Mouse (Mus musculus) frontal cortex, postnatal 10 days (tissue): ENCODE results near the gene Wdr19.

Experiments
- DNase-seq, 2 experiments: peaks; one replicate each; pipeline ENCODE4 v3.0.0; 2022; ENCODE audit warnings: low spot score in 2 of 2, mixed read lengths in 1 of 2

Gene Wdr19

DNA sequence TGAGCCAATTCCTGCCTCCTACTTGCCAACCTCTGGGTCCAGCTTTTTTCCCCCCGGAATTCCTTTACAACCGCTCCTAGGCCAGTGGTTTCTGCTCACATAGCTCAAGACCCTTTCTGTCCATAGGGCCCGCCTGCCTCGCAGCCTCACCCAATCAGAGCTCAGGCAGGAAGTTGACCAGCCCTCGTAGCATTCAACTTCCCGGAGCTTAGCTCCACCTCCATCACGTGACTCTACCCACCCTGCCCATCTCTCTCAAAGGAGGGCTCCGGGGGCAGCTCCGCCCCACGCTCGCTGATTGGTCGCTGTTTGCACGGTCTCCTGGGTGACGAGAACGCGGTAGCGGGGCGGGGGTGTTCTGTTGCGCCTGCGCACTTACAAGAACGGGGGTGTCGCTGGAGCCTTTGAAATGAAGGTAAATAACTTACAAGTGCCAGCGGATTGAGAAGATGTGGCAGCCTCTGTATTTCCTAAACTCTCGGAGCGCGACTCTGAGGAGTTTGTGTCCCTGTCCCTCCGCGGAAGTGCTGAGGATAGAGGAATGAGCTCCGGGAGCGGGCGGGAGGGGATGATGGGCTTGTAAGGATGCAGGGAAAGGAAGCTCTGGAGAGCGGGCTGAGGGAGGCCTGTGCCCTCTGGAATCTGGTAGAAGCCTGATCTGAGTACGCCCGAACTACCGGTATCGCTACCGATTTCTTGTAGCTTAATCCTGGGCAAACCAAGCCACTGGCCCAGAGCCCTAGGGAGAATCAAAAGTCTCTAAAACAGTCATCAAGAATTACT is at the start of gene Wdr19:
TSS of gene Wdr19 (plus strand) at position 351 of the 783 bp plus-strand sequence.
- DNase-seq = peak; percentile 99

DNA sequence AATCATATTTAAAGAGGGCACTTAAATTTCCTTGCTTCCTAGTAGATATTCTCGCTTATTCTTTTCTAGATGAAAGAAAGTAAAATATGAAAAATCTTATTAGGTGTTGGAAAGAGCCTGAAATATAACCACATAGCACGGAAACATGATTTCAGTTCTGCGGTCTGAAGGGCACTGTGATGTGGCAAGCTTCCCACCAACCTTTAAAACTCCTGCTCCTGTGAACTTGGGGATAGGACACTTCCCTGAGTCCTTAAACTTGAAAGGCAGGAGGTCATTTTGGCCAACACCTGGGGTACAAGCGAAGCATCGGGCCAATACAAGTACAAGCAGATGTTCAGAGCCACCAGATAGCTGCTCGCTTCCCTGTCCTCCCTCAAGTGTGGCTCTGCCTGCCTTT is 49.8 kb upstream of the Wdr19 start:
- DNase-seq = no peak

DNA sequence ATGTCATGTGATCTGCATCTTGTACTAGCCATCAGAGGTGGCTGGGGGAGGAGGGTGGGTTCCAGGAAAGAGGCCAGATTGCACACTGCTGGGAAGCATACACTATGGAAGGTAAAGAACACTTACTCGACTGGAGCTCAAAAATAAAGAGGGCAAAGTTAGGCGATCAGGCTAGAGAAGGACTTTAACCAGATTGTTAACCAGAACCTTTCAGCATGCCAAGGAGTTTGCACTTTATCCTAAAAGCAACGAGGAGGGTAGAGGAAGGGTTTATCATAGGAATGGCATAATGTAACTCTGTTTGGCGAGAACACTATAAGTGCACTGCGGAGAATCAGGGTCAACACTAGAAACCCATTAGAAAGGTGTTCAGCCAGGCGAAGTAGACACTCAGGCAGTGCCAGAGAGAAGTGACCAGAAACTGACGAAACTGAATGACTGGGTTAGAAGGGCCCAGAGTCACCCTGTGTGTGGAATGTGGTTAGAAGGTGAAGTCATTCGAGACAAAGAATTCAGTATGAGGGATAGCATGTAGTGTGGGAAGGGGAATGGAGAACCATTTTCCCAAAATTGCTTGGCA is 49.0 kb upstream of the Wdr19 start:
- DNase-seq = no peak

DNA sequence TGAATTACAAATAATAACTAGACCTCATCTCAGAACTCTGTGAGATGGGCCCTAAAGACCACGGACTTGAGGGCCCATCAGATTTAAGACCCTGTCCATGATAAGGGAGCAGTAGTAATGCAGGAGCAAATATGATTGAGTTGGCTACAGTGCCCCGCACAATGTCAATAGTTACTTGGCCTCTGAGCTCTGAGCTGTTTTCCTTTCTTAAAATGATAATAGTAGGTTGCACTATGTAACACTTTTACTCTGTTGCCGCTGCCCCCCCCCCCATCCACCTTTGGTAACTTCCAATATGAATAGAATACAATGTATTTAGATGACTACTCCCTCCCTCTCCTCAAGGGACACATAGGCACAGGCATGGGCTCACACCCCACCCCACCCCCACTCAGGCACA is 48.2 kb upstream of the Wdr19 start:
- no peak for DNase-seq

DNA sequence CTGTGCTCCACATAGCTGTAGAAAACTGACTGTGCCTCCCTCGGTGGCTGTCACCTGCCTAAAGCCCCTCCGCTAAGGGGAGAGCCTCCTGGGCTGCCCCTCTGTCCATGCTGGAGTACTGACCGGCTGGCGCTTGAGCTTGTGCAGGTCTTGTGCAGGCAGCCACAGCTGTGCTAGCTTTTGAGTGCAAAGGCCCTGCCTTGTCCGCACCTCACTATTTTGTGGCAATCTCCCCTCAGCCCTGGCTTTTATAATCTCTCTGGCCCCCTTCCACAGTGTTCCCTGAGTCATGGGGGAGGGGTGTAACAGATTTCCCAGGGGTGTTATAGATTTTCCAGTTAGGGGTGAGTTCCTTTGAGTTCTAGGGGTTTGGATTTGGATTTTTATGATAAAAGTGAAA is 47.7 kb upstream of the Wdr19 start:
- no peak for DNase-seq

DNA sequence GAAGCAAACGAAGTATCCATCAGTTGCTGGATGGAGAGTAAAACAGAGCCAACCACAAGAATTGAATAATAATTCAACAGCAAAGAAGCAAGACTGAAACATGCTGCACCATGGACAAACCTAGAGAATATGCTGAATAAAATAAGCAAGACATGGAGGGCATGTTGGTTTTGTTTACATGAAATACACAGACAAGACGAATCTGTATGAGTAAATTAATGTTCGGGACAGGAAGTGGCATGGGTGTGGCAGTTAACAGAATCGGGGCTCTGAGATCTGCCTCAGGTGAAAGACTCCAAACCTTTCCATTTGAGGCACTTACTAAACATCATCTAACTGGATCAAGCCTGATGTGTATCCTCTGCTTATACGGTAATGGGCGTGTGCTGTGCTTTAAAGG is 45.2 kb upstream of the Wdr19 start:
- no peak for DNase-seq

DNA sequence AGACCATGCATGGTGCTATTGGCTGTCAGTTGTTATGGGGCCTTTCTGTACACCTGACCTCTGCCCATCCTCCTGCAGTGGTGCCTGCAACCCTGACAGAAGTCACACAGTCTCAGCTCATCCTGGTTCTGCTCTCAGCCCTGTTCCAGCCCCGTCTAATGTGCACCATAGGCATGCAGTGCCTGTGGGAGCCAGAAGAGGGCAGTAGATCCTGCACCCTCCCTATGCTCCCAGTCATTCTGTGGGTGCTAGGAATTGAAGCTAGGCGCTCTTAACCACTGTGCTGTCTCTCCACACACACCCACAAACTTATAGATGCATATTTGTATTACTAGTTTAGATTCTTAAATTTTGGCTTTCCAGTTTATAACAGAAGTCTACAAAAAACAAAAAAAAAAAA is 42.6 kb upstream of the Wdr19 start:
- DNase-seq = no peak

DNA sequence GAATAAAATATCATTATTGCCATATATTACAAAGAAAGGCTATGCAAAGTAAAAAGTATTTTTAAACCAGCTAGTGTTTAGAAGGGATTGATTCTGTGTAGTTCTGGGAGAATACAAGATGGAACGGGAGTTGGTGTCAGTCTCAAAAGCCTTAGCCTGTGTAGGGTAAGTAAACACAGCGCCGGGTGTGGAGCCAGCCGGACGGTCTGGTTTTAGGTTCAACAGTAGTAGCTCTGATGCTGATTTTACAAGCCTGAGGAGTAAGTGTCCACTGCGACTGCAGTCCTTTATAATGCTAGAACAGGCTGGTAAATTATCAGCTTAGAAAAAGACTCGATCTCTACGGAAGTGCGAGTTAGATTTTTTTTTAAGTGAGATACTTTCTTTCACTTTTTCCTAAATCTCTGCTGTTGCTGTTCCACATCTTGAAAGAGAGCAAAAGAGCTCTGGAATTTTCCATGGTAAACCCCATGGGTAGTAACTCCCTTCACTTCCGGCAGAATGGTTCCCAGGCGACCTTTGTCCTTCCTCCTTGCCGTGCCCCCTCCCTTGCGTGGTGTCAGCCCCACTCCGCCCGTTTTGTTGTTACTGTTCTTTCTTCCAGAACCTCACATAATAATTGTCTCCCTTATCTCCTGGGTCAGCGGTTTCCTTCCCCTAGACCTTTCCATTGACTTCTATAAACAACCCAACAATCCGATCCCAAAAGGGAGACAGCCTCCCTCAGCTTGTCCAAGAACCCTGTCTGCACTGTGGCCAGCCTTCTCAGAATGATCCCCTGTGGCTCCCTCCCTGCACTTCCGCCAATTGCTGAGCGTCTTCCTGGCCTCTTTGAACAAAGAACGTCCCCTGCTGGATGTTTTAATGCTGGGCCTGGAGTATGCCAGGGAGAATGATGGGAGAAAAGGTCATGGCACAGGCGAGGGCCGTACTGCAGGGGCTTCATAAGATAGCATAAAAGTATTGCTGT is 41.8 kb upstream of the Wdr19 start:
- no peak for DNase-seq

DNA sequence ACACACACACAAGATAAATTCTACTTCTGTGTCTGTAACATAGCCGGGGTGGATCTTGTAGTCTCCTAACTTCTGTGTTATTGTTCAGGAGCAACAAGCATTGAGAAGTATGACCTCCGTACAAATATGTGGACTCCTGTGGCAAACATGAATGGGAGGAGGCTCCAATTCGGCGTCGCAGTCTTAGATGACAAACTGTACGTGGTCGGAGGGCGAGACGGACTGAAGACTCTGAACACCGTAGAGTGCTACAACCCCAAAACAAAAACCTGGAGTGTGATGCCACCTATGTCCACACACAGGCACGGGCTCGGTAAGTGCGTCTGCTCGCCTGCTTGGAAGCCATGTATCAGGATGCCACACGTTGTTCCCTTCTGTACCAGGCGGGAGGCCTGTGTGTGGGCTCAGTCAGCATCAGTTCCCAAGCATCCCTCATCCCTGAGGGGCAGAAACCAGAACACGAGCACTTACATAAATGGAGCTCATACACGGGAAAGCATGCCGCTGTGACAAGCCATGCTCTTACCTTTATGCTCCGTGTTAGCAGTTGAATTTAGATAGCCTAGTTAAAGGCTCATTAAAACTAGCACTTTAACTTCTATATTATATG is 40.7 kb upstream of the Wdr19 start:
- DNase-seq = no peak

DNA sequence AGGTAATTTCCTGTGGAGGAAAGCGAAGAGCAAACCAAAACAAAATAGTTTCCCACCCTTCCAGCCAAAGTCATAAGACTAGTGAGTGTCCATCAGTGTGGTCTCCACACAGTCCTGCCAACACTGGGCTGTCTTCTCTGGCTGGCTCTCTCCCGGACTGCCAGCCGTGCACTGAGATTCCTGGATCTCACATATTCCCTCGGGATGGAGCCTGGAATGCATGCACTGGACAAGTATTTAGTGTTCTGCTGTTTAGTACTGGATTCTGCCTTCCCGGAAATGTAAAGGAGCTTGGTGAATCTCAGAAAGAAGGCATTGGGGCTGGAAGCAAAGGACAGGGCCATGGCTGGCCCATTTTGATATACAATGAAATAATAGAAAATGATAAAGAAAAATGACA is 36.5 kb upstream of the Wdr19 start:
- DNase-seq = no peak

DNA sequence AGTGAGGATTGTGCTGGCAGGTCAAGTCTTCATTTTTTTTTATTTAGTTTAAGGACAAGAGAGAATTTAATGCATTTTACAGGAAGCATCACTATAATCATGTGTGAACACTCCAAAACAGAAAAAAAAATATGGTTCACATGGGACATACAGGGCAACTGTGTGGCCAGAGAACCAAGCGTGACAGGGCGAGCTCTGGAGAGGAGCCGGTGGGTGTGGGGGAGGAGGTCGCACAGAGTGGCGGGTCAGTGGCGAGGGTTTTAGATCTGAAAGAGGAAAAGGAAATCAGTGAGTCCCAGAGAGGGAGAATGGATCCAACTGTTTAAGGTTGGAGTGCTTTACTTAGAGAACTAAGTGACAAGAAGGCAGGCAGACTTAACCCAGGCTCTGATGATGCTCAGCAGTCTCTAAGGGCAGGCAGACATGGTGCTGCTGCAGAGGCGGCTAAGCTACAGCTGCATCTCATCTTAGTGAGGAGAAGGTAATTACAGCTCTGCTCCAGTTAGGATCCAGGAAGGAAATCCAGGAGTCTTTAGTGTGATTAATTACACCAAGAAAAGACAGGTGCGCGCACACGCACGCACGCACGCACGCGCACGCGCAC is 35.9 kb upstream of the Wdr19 start:
- no peak for DNase-seq

DNA sequence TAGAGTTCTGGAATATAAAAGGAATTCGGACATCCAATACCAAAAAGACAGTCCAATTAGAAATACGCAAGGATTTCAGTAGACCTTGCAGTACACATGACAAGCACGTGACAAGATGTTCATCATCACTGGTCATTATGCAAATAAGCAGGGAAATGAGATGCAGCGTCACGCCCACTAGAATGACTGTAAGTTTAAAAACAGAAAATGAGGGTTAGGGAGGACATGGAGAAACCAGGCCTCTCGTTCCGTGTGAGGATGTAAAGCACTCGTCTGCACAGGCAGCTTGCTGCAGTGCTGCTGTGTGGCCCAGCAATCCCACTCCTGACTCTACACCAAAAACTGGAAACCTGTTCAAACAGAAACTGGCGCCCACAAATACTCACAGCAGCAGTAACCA is 29.3 kb upstream of the Wdr19 start:
- DNase-seq = no peak

DNA sequence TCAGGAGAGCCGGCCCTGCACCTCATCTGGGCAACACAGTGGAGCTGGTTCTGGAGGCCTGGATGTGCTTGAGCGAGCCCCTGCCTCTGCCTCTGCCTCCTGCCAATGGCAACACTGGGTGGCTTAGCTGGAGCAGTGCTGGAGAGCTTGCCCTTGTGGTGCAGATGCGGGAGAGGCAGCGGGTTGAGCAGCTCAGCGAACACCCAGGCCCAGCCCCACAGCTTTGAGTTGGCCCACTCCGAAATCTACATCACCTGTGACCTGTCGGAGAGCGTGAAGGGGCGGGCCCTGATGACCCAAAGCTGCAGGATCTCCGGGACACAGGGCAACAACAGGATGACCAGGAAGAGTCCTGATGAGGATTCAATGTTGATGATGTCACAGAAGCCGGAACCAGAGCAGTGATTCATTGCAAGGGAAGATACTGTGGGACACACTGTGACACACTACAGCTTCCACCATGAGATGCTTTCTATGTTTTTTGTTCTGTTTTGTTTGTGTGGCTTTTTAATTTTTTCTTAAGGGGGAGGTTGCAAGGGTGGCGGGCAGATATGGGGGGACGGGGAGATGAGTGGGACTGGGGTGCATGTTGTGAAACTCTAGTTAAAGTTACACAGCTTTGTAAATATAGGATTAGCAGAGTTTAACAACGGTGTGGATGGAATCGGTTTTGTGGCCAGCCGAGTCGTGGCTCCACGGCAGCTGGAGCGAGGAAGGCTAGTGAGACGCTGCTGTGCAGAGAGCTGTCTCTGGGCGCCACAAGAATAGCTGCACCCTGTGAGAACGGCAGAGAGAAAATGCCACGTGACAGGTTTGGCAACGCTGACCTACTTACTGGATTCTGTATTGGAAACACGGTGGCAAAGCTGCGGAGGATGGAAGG is 24.2 kb upstream of the Wdr19 start:
- DNase-seq = peak in 1 of 2 experiments; percentile 52

DNA sequence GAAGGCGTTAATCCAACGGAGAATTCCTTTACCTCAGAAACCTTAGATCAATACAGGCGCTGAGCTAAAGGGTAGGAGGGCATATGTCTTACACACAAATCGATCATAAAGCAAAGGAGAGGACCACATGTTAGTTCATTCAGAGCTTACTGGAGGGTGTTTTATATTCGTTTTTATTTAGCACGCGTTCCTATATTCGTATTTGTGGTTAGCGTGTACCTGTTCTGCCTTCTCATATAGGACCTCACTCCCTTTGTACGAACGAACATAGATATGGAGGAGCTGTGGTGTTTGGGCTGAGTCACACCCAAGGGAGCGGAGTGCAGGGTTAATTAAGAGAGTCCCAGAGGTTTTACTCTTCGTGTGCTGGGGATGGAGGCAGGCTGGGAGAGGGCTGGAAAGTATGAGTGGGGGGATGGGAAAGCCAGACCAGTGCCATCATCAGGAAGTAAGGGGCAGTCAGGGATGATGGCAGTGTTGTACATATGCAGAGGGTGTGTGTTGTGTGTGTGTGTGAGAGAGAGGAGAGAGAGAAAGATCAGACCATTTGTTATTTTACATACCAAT is 23.5 kb upstream of the Wdr19 start:
- DNase-seq = no peak

DNA sequence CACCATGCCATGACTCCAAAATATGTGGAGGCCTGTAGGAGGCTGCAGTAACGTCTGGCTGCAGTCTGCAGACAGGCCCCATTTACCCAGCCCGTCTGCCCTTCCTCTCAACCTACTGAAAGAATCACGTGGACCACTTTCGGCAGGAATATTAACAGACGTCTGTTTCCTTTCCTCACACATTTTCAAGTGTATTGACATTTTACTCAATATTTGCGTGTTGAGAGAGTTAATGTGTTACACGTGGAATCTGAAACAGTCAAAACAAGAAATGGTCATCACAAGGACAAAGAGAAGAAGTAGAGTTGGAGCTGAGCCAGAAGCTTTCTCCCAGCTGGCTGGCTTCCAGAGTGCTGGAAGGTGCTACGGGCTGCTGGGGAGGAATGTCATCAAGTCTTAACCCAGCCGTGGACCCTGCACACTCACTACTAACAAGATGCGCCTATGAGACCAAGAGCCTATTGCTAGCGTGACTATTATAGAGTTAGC is 22.4 kb upstream of the Wdr19 start:
- no peak for DNase-seq

DNA sequence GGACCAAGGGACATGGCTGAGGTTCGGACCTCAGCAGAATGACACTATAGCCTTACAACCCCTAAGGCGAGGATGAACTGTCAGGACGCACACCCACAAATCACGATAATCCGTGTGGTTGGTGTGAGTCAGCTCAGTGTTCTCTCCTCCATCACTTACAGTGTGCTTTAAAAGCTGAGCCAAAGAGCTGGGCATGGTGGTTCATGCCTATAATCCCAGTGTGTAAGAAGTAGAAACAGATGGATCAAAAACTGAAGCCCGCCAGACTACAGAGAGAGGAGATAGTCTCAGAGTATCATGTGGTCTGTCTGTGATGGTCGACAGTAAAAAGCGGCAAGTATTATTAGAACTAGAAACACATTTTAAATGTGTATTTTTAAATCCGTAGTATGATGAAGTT is 21.0 kb upstream of the Wdr19 start:
- no peak for DNase-seq

DNA sequence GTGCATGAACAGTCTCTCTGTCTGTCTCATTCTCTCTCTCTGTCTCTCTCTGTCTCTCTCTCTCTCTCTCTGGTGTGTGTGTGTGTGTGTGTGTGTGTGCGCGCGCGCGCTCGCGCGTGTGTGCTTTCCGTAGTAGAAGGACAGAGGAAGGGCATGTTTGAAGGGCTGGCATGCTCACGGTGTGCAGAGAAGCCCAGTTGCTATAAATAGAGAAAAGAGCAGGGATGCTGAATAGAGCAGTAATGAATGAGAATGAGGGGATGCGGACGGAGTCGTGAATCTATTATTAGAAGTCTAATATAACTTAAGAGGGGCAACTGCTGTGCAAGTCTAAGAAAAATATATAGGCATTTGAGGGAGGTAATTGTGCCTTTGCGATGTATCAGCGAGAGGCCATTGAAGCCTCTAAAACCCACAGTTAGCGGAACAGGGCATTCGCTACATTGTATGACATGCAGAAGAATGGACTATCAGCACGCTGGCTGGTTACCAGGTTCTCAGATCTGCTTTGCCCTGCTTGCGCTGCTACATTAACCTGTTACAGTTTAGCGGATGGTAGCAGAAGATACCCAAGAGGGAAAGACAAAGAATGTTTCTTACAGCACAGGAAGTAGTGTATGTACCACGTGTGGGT is 18.2 kb upstream of the Wdr19 start:
- no peak for DNase-seq

DNA sequence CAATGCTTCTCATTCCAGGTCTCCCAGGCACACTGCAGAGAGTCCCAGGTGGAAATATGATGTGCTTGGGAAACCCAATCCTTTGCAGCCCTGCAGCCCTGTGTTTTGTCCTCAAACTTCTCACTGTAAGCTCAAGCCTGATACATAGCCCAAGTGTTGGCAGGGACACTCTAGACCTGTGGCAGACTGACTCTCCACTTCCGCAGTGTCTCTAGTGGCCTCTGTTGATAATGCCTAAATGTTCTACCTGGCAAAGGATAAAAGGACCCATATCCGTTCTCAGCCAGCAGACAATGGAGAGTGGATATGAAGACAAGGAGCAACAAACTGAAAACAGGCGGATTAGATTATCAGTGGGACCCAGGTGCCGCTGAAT is 17.7 kb upstream of the Wdr19 start:
- no peak for DNase-seq

DNA sequence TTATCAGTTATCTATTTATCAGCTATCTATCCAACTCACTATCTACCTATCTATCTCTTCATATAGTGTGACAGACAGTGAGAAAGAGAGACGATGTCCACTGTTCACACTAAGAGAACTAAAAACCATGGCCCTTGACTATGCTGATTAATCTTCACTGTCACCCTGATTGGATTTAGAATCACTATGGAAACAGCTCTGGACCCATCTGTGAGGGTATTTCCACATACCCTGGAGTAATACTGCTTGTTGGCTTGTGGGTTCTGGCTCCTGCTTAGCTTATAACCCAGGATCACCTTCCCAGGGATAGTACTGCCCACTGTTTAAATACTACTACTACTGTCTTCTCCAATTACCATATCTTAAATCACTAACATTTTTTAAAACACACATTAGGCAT is 17.2 kb upstream of the Wdr19 start:
- DNase-seq = no peak

DNA sequence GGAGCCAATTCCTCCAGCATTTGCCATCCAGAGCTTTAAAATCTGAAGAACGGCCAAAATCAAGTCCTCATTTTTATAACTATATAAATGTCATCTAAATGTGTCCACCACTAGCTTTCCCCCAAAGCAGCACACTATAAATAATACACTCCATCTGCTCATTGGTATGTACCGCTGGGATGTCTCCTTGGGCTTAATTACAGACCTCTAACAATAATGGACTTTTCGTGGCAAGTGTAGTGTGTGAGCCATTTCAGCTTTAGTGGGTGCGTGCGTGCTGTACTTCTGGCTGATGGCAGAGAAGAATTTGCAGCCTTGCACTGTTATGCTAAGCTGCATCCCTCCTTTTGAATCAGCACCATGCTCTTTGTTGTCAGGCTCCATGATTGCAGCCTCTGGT is 7.9 kb upstream of the Wdr19 start:
- DNase-seq = no peak
